Mouse (Mus musculus): Measurements from ENCODE around the gene Myo18b.

- TF ChIP-seq POLR2A (IDR thresholded peaks at IDR 0.05; ENCODE audit: low read depth, low read length) (no peak), CTCF (IDR thresholded peaks at IDR 0.05; ENCODE audit: extremely low read depth, insufficient read depth, insufficient read length, insufficient replicate concordance) (no peak)
These were observed 46.1 kb upstream of the Myo18b start for GRCm38 (mm10) chr5:112942244-112942643.

Measured in spleen, adult 2 months (tissue).